Comparison of ENCODE assay signal across 9 mouse cellular contexts in the genomic region with DNA sequence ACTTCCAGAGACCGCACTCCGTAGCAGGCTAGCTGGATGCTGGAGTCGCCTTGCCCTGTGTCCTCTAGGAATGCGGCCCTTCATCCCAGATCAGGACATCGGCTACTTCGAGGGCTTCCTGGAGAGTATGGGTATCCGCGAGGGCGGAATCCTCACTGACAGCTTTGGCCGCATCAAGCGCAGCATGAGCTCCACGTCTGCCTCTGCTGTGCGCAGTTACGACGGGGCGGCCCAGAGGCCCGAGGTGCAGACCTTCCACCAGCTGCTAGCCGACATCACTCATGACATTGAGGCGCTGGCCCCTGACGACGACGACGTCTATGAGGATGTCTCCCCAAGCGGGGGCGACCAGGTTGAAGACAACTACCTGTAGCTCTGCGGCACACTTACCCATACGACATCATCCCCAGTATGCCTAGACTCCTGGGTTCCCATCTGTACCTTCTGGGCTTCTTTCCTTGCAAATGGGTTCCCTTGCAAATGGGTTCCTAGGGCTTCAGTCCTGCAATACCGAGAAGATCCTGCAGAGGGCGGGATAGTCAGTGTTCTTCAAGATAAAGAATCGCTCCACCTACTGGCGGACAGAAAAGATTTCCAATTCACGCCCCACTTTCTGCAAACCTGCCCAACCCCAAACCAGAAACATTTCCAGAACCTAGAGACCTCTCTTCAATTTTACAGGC. TPM values are rescaled to one million over a fixed set of nuclear protein-coding genes. Genes with fewer than 3 reads are reported as not detected.
DNase-seq lines count a peak whose midpoint lies in the region; TF ChIP-seq lines count a peak whose summit lies in the region.
"Had no signal": no experiment of that assay in that cellular context is flagged by ENCODE, and none has a peak within 500 bp of the region (broad histone marks: within the 10 kb centered on the region; RNA-seq: fewer than 3 reads in every experiment).

No protein-coding gene starts in this region.

- WGBS in liver, adult 2 months: 50% methylated on average over 32 of the region's 32 CpGs

- H3K27me3 ChIP-seq in ES-Bruce4 (ENCODE audit: control insufficient read depth, insufficient read depth, low read length, poor library complexity, severe bottlenecking): no peaks in the 10 kb centered on the region
- no peaks in the 10 kb centered on the region for H3K27me3 ChIP-seq in liver, adult 2 months (ENCODE audit: control insufficient read depth, insufficient read depth, low read length)
- H3K27me3 ChIP-seq: hindbrain, embryonic 15.5 days had no signal

- H3K79me2 ChIP-seq in liver, adult 2 months (ENCODE audit: control insufficient read depth, insufficient read depth, low read length): no peaks in the 10 kb centered on the region

- peak; percentile 56 for TF ChIP-seq CTCF in ES-Bruce4 (IDR thresholded peaks at IDR 0.05; ENCODE audit: low read depth, low read length)
- TF ChIP-seq CTCF in liver, adult 2 months (IDR thresholded peaks at IDR 0.05; ENCODE audit: low read depth, low read length): peak; percentile 77

- H3K27ac ChIP-seq in ES-Bruce4 (ENCODE audit: insufficient read depth, low read length): no peak overlapping the region
- H3K27ac ChIP-seq in liver, adult 2 months (replicated peaks; ENCODE audit: insufficient read depth, low read depth, low read length): no peak overlapping the region
- H3K27ac ChIP-seq: hindbrain, embryonic 15.5 days had no signal

- no peak for TF ChIP-seq EP300 in ES-Bruce4 (IDR thresholded peaks at IDR 0.05; ENCODE audit: insufficient read depth, low read depth, low read length)

- H3K9ac ChIP-seq in ES-Bruce4 (ENCODE audit: low read depth, poor library complexity, severe bottlenecking): no peak overlapping the region
- no peak overlapping the region for H3K9ac ChIP-seq in liver, adult 2 months (ENCODE audit: low read depth, low read length)
- H3K9ac ChIP-seq: hindbrain, embryonic 15.5 days had no signal

- H3K4me1 ChIP-seq in ES-Bruce4 (ENCODE audit: control insufficient read depth, insufficient read depth, low read length): no peaks in the 10 kb centered on the region
- H3K4me1 ChIP-seq in liver, adult 2 months (ENCODE audit: control insufficient read depth, insufficient read depth, low read length): peaks cover 27% of the 10 kb centered on the region
- H3K4me1 ChIP-seq: hindbrain, embryonic 15.5 days had no signal

- DNase-seq in 3T3-L1 (ENCODE audit: low read depth, low spot score): peak; percentile 97
- DNase-seq in c-Kit-positive CD71-negative TER-119-negative erythroid progenitor cells, embryonic 14.5 days (ENCODE audit: low read depth): peak; percentile 96
- DNase-seq in forelimb bud, embryonic 11.5 days (ENCODE audit: low read depth, low spot score): peak; percentile 94
- DNase-seq in kidney, adult 9 months: peak; percentile 88
- DNase-seq in liver, adult 2 months (ENCODE audit: extremely low read depth, low read depth, low spot score): peak; percentile 85
- peak; percentile 92 for DNase-seq in retina, embryonic 14.5 days (ENCODE audit: low spot score)
- peak; percentile 72 for DNase-seq in thymus, postnatal 25 days

- no peaks in the 10 kb centered on the region for H3K9me3 ChIP-seq in ES-Bruce4 (replicated peaks; ENCODE audit: control insufficient read depth, insufficient read depth, low read length, poor library complexity, severe bottlenecking)
- H3K9me3 ChIP-seq: hindbrain, embryonic 15.5 days had no signal

- H3K4me3 ChIP-seq in ES-Bruce4 (ENCODE audit: low read depth, low read length): peak overlapping the region; percentile 40
- H3K4me3 ChIP-seq in liver, adult 2 months (ENCODE audit: insufficient read depth, low read depth, low read length): no peak overlapping the region
- H3K4me3 ChIP-seq: hindbrain, embryonic 15.5 days had no signal

- H3K36me3 ChIP-seq in ES-Bruce4 (ENCODE audit: control insufficient read depth, insufficient read depth, low read length, poor library complexity, severe bottlenecking): no peaks in the 10 kb centered on the region
- H3K36me3 ChIP-seq in liver, adult 2 months (ENCODE audit: control insufficient read depth, insufficient read depth, low read length): no peaks in the 10 kb centered on the region
- H3K36me3 ChIP-seq: hindbrain, embryonic 15.5 days had no signal

- TF ChIP-seq POLR2A in ES-Bruce4 (IDR thresholded peaks at IDR 0.05; ENCODE audit: insufficient read depth, low read length): no peak
- TF ChIP-seq POLR2A in liver, adult 2 months (IDR thresholded peaks at IDR 0.05; ENCODE audit: extremely low read depth, insufficient read depth, low read length): no peak

RNA-seq across cellular contexts. Expression of gene Ccm2l, which starts 15.2 kb away (rescaled TPM):
- polyA plus RNA-seq in ES-Bruce4 (2011; ENCODE audit: insufficient read depth, insufficient read length, low read depth, missing spikeins): not detected in 2 replicates
- total RNA-seq in liver, adult 2 months (2014; rRNA removed): 2.3 and 2.5 TPM in 2 replicates
- 3.4 and 5.5 TPM in 2 replicates for polyA plus RNA-seq in liver, adult 2 months (2012; rRNA removed)

RNA-seq across cellular contexts. Expression of gene Hck, which starts 27.3 kb away (rescaled TPM):
- polyA plus RNA-seq in ES-Bruce4 (2011; ENCODE audit: insufficient read depth, insufficient read length, low read depth, missing spikeins): 2.4 TPM in 2 replicates
- 7.7 and 8.1 TPM in 2 replicates for total RNA-seq in liver, adult 2 months (2014; rRNA removed)
- polyA plus RNA-seq in liver, adult 2 months (2012; rRNA removed): 2.8 and 5.7 TPM in 2 replicates

RNA-seq across cellular contexts. Expression of gene Xkr7, which starts 49.3 kb away (rescaled TPM):
- polyA plus RNA-seq in ES-Bruce4 (2011; ENCODE audit: insufficient read depth, insufficient read length, low read depth, missing spikeins): not detected in 2 replicates
- total RNA-seq in liver, adult 2 months (2014; rRNA removed): not detected in 2 replicates
- polyA plus RNA-seq in liver, adult 2 months (2012; rRNA removed): not detected in 2 replicates
